Mouse (Mus musculus) G1E-ER4 (cell line): ENCODE data around the gene Krtap27-1. TPM values are rescaled to one million over a fixed set of nuclear protein-coding genes. Genes with fewer than 3 reads are reported as not detected.

ENCODE experiments used
- GATA1 ChIP-seq: IDR thresholded peaks from one replicate; pipeline ENCODE4 v1.8.0; 2012; ENCODE audit warnings: low read length, inconsistent platforms
- polyA plus RNA-seq: library from polyadenylated mRNA; stranded (reverse); fragments of >175 nt; gene quantifications from 2 replicates; pipeline ENCODE4 v1.2.3, GENCODE M21; 2012

Gene Krtap27-1
- polyA plus RNA-seq, result not detected in 2 replicates

- TF ChIP-seq GATA1, result no peak
Measured at GRCm38 (mm10) chr16:88671571-88671970, at the start of gene Krtap27-1. Gene Krtap27-1 (minus strand): TSS chr16:88671671.

DNA sequence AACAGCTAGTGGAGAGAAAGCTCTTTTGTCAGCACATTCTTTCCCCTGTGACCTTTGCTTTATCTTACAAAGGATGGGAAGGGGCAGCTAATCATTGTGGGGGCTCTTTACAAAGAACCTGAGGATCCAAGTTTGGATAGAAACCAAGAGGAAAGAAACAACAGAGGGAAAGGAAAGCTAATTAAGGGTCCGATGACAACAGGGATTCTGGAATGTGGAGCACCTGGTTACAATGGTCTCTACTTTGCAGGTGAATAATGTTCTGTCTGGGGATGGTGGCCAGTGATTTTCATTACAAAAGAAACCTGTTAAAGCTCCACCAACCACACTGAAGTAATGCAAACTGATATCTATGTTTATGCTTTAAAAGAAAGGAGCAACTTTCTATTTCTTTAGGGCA is 48.6 kb upstream of the Krtap27-1 start:
- no peak for TF ChIP-seq GATA1

- TF ChIP-seq GATA1, result no peak
Measured at GRCm38 (mm10) chr16:88716549-88716948, 45.1 kb upstream of the Krtap27-1 start.

GRCm38 (mm10) chr16:88711245-88711644 is 39.8 kb upstream of the Krtap27-1 start:
- no peak for TF ChIP-seq GATA1

GRCm38 (mm10) chr16:88710757-88711156 is 39.3 kb upstream of the Krtap27-1 start:
- no peak for TF ChIP-seq GATA1

DNA sequence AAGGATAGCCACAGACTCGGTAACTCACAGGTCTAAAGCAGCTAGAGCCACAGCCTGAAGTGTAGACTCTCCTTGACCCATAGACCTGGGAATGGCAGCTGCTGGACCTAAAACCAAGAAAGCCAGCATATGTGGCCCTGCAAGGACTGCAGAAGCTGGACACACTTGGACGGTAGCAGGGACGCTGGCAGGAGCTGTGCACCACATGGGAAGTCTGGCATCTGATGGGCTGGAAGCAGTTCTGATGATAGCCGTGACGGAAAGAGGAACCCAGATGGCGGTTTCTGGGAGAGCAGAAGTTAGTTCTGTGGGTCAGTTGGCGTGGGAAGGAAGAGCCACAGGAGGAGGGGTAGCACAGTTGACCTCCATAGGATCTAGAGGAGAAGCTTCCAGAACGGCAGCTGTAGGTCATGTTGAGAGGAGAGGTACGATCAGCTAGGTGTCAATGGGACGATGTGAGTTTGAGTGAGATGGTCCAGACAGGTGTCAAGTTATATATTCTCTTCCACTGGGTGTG is 36.1 kb upstream of the Krtap27-1 start, which contains the start of gene 2310061N02Rik:
Gene 2310061N02Rik (minus strand): TSS at position 467 of the 517 bp plus-strand sequence.
- no peak for TF ChIP-seq GATA1

GRCm38 (mm10) chr16:88701072-88701864 is 29.8 kb upstream of the Krtap27-1 start:
- no peak for TF ChIP-seq GATA1

GRCm38 (mm10) chr16:88696256-88696655 is 24.8 kb upstream of the Krtap27-1 start:
- no peak for TF ChIP-seq GATA1

DNA sequence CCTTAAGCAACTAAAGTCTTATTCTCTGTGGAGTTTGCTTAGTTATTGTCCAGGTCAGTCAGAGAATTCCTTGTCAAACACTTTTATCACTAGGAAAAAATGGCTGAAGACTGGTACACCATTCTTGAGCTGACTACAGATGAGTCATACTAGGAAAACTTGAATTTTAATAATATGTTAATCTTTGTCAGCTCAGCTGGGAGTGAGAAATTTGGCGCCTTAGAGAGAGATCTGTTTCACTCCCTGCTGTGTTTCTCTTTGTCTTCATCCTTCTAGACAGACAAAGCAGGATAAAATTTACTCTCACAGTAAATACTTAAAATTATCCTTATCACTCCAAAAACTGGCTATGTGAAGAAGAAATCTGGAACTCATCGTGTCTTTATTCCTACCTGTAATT is 9.8 kb upstream of the Krtap27-1 start:
- no peak for TF ChIP-seq GATA1

DNA sequence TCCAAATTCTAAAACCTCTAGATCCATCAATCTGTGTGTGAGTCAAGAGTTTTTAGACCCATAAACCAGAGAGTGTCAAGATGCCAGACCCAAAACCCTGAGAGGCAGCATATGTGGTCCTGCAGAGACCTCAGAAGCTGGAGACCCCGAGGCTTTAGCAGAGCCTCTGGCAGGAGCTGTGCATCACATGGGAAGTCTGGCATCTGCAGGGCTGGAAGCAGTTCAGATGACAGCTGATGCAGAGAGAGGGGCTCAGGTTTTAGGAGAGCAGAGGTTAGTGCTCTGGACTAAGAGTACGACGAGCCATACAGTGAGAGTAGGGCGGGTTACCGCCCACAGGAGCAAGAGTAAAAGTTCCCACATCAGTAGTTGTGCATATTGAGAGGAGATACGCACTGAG is 7.6 kb upstream of the Krtap27-1 start:
- no peak for TF ChIP-seq GATA1

GRCm38 (mm10) chr16:88657426-88657825 is 14.0 kb downstream of the Krtap27-1 start:
- no peak for TF ChIP-seq GATA1

DNA sequence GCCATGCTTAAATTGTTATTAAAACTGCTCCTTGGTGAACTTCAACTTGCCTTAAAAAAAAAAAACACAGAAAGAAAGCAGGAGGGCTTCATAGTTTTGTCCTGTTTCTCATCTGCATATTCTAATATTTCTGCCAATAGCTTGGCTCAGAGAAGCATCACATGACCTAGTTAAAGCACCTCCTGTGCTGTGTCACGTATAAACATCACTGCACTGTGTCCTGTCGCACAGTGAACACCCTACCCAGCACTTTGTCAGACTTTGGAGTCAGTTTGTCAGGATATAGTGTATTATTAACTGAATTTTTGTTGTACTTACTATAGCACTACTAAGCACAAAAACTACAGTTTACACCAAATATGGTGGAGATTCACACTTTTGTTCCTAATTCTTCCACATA is 19.5 kb downstream of the Krtap27-1 start:
- TF ChIP-seq GATA1, result no peak

- no peak for TF ChIP-seq GATA1
Measured at GRCm38 (mm10) chr16:88651082-88651481, 20.4 kb downstream of the Krtap27-1 start.

DNA sequence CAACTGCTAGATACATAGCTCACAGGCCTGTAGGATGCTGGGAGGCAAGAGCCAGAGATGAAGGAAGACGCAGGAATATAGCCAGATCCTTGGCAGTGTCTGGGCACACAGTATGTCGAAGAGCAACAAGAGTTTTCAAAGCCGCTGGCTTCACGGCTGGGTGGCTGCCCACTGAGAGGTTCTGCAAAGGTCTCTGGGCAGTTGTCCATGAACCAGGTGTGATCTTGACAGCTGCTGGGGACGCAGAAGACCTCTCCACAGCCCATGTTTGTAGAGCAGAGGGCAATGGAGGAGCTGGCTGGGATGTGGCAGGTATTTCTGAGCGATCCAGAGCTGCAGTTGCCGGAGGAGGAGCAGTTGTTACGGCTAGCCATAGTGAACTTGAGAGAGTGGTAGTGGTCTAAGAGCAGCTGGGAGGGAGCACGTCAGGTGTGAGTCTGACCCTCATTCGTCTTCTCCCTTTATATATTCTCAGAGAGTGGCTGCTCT is 24.1 kb downstream of the Krtap27-1 start, which contains the start of gene Krtap26-1:
Gene Krtap26-1 (minus strand): TSS at position 439 of the 489 bp plus-strand sequence.
- no peak for TF ChIP-seq GATA1

DNA sequence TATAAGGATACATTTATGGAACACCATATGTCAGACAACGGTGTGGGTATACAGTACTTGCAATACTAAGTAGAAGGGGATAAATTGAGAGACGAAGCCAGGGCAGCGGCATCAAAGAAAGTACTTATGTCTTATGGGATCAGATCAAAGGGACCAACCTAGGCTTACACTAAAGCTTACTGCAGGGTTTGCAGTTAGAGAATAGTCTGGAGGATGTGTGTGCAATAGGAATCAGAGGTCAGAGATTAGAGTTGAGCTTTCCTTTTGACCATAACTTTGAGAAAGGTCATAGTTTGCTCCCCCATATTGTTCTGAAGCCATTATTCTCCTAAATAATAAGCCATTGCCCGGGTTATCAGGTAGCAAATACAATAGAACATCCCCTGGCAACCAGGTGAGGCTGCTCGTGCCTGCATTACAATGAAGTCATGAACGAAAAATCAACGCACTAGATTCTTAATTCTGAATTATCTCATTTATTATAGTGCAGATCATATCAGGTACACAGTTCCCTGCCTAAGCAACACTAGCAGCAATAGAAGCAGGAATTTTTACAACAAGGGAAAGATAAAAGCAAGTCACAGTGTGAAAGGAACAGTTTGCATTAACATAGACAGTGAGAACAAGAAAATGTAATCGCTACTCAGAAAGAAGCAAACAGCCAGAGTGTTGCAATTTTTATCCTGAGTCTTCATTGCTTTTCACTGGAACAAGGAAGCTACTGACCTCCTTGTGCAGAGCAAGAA is 24.9 kb downstream of the Krtap27-1 start:
- TF ChIP-seq GATA1, result no peak

DNA sequence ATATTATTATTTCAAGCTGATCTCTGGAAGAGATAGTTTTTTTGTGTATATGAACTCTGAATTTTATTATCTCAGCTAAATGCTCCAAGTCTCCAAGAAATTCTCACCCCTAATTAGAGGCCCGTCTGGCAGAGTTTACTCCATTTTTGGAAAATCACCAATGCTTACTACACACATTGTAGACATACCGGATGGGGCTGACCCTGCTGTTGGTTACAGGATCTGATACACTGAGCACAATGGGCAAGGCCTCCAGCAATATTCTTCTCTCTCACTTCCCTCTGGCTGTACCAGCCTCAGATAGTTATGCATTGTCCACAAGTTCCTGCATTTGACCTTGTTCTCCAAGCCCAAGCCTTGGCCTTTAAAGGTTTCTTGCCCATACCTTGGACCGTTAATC is 31.4 kb downstream of the Krtap27-1 start:
- no peak for TF ChIP-seq GATA1
